Mouse (Mus musculus) ES-E14 (cell line): ENCODE measurements at regions not wholly inside any gene's neighbourhood (a gene's known extent, or its start where the extent isn't known, plus 50 kb on each side); places are given as distances from the start of the nearest gene placed in this dataset.

Source experiments
- DNase-seq: peaks from one replicate; pipeline ENCODE4 v3.0.0-alpha.2; 2013; ENCODE audit warnings: low read depth, low spot score
- H3K27ac ChIP-seq: 2 replicates; pipeline ENCODE4 v1.5.1; 2012; ENCODE audit warnings: low read depth, mild to moderate bottlenecking, low read length, moderate library complexity, mixed read lengths; ENCODE audit not compliant: poor library complexity, insufficient read depth, severe bottlenecking
- H3K36me3 ChIP-seq: 2 replicates; pipeline ENCODE4 v1.6.1; 2012; ENCODE audit warnings: mild to moderate bottlenecking, low read length, moderate library complexity, mixed read lengths; ENCODE audit not compliant: control insufficient read depth, poor library complexity, insufficient read depth, severe bottlenecking
- H3K4me1 ChIP-seq, 2 experiments: fragments of 150-350 bp in 1 of 2; sonication (generic) in 1 of 2; 2 replicates each; pipeline ENCODE4 v1.6.1; 2012; ENCODE audit warnings: low read length in 2 of 2, mild to moderate bottlenecking in 1 of 2, mixed read lengths in 1 of 2; ENCODE audit not compliant: control insufficient read depth in 2 of 2, insufficient read depth in 2 of 2, poor library complexity in 1 of 2
- H3K4me3 ChIP-seq, 2 experiments: fragments of 150-350 bp in 1 of 2; sonication (generic) in 1 of 2; 2 replicates each; pipeline ENCODE4 v1.5.1; 2012; ENCODE audit warnings: low read length in 2 of 2, low read depth in 1 of 2, mild to moderate bottlenecking in 1 of 2, mixed read lengths in 1 of 2; ENCODE audit not compliant: insufficient read depth in 1 of 2, poor library complexity in 1 of 2, severe bottlenecking in 1 of 2
- H3K9ac ChIP-seq: 2 replicates; pipeline ENCODE4 v1.6.1; 2012; ENCODE audit warnings: low read depth, mild to moderate bottlenecking, low read length, mixed read lengths; ENCODE audit not compliant: poor library complexity, insufficient read depth, severe bottlenecking
- H3K9me3 ChIP-seq: fragments of 150-350 bp; sonication (generic); 2 replicates; pipeline ENCODE4 v1.6.1; 2012; ENCODE audit warnings: low read depth, mild to moderate bottlenecking, low read length; ENCODE audit not compliant: control insufficient read depth, insufficient read depth
- CHD2 ChIP-seq: IDR thresholded peaks from 2 replicates; pipeline ENCODE4 v1.6.1; 2014; ENCODE audit warnings: mild to moderate bottlenecking, low read depth, low read length, inconsistent platforms
- HCFC1 ChIP-seq: IDR thresholded peaks from 2 replicates; pipeline ENCODE4 v1.6.1; 2012; ENCODE audit warnings: low read length, inconsistent platforms, borderline replicate concordance; ENCODE audit not compliant: insufficient read depth
- MAFK ChIP-seq: IDR thresholded peaks from 2 replicates; pipeline ENCODE4 v1.6.1; 2014; ENCODE audit warnings: mild to moderate bottlenecking, low read depth, low read length, inconsistent platforms; ENCODE audit not compliant: insufficient read depth
- ZC3H11A ChIP-seq: IDR thresholded peaks from 2 replicates; pipeline ENCODE4 v1.6.1; 2012; ENCODE audit warnings: low read depth, mild to moderate bottlenecking, inconsistent platforms, low read length, borderline replicate concordance
- ZNF384 ChIP-seq: IDR thresholded peaks from 2 replicates; pipeline ENCODE4 v1.6.1; 2012; ENCODE audit warnings: low read depth, low read length, inconsistent platforms
- in situ Hi-C, 2 experiments: fragments of 600-800 bp; cut with MboI; formaldehyde crosslinking; loops; one replicate each; pipeline ENCODE4 v1.15.1; 2025; ENCODE audit warnings: low sequenced_read_pairs in 2 of 2, inconsistent platforms in 1 of 2; ENCODE audit not compliant: unreplicated experiment in 2 of 2

- Histone ChIP-seq H3K4me1 (no peaks in the 10 kb centered on the region; a peak in 1 of 4 replicates), H3K27ac (no peak overlapping the region), H3K9me3 (no peaks in the 10 kb centered on the region), H3K36me3 (no peaks in the 10 kb centered on the region), H3K4me3 (no peak overlapping the region), H3K9ac (no peak overlapping the region)
- no peak for DNase-seq
- in situ Hi-C loops = no loop called here
- TF ChIP-seq ZNF384 = no peak
- no peak for TF ChIP-seq MAFK
- no peak for TF ChIP-seq ZC3H11A
Observed at GRCm38 (mm10) chr12:26770753-26771583, 302.0 kb downstream of the Cmpk2 start.

- in situ Hi-C loops = no loop called here
- Histone ChIP-seq H3K36me3 (no peaks in the 10 kb centered on the region), H3K4me1 (no peaks in the 10 kb centered on the region), H3K9me3 (no peaks in the 10 kb centered on the region), H3K4me3 (no peak overlapping the region), H3K27ac (no peak overlapping the region), H3K9ac (no peak overlapping the region)
- DNase-seq = no peak
- TF ChIP-seq MAFK (no peak), ZC3H11A (no peak), ZNF384 (no peak), HCFC1 (no peak), CHD2 (no peak)
Observed at GRCm38 (mm10) chr12:26767551-26767950, 298.5 kb downstream of the Cmpk2 start.

DNA sequence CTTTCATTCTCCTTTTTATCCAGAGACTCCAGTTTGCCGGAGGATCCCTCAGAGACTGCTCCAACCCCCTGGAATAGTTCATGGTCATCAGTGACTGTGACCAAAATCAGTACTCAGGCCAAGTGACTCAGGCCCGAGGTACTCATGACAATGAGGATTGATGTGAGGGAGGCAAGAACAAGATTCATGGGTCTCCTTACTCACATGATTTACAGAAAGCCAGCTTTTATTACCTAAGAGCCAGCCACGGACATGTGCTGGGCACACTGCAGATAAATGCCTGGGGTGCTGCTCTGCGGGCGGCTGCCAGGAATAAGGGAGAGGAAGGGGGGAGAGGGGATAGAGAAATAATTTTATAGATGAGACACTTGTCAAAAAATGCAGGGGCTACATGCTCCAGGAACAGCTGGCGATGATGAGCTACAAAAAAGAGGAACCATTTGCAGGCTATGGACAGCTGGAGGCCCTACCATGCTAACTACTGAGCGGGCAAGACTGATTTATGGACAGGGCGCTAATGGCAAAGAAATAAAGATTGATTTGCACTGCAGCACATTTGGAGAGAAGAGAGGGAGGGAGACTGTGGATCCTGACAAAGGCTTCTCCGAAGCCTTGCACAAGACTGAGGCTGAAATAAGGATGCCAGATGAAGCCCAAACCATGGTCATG lies 289.8 kb downstream of the Cmpk2 start:
- in situ Hi-C loops = no loop called here
- no peaks in the 10 kb centered on the region for H3K36me3 ChIP-seq
- H3K4me1 ChIP-seq = no peaks in the 10 kb centered on the region
- H3K27ac ChIP-seq = no peak overlapping the region
- H3K4me3 ChIP-seq = no peak overlapping the region
- no peak overlapping the region for H3K9ac ChIP-seq
- H3K9me3 ChIP-seq = no peaks in the 10 kb centered on the region
- DNase-seq = no peak
- TF ChIP-seq ZC3H11A (no peak), ZNF384 (no peak), HCFC1 (no peak), CHD2 (no peak), MAFK (no peak)

DNA sequence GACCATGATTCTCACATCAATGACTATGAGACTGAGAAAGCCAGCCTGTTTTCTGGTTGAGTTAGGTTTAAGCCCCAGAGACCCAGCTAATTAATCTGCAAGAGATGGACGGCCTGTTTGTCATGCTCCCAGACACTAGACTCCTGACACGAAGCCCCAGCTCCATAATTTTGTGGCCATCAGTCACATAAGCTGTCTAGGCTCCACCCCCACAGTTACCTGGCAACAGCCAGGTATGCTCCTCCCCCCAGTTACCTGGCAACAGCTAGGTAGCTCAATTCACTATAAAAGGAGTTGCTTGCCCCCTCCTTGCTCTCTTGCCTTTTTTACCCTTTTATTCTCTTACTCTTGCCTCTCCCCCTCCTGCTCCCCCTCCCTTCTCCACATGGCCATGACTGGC lies 287.3 kb downstream of the Cmpk2 start:
- DNase-seq = no peak
- no peak for TF ChIP-seq CHD2
- no peak for TF ChIP-seq HCFC1
- Histone ChIP-seq H3K9ac (no peak overlapping the region), H3K36me3 (no peaks in the 10 kb centered on the region), H3K4me3 (no peak overlapping the region), H3K4me1 (no peaks in the 10 kb centered on the region), H3K9me3 (no peaks in the 10 kb centered on the region), H3K27ac (no peak overlapping the region)
- in situ Hi-C loops = no loop called here

DNA sequence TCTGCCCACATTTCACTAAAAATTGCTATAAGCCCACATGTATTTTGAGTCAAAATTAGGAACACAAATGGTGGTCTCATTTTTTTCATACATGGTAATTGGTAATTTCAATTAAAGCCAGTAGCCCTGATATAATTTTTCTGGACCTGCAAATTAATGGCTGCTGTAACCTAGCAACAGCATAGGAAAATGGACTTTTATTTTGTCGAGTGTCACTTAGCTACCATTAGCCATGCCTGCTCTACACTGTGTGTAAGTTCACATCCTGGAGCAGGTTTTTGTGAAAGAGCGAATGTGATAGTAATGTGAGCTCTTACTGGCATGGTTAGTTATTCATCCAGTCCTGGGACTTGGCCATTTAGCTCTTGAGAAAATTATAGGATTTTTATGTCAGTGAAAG lies 285.6 kb downstream of the Cmpk2 start:
- DNase-seq = no peak
- no peak overlapping the region for H3K27ac ChIP-seq
- no peak for TF ChIP-seq ZNF384
- no peaks in the 10 kb centered on the region for H3K36me3 ChIP-seq
- in situ Hi-C loops = no loop called here
- H3K4me3 ChIP-seq = no peak overlapping the region
- H3K9ac ChIP-seq = no peak overlapping the region
- H3K9me3 ChIP-seq = no peaks in the 10 kb centered on the region
- no peaks in the 10 kb centered on the region for H3K4me1 ChIP-seq
